27 mouse cellular contexts compared by ENCODE assay signal in genomic region chr8:118477587-118477986, GRCm38 (mm10).
DNase-seq lines count a peak whose midpoint lies in the region; ATAC-seq and TF ChIP-seq lines count a peak whose summit lies in the region.
"Had no signal": no experiment of that assay in that cellular context is flagged by ENCODE, and none has a peak within 500 bp of the region (broad histone marks: within the 10 kb centered on the region; RNA-seq: fewer than 3 reads in every experiment).

No protein-coding gene starts in this region.

- H3K4me1 ChIP-seq in heart, embryonic 15.5 days (replicated peaks), result peaks cover 24% of the 10 kb centered on the region
- H3K4me1 ChIP-seq in hindbrain, postnatal 0 days (ENCODE audit: insufficient read depth, low read length), result no peaks in the 10 kb centered on the region
- H3K4me1 ChIP-seq in hindbrain, embryonic 14.5 days (replicated peaks; ENCODE audit: control insufficient read depth, insufficient read depth, low read length), result peaks cover 9% of the 10 kb centered on the region; the same call in 1 of the 2 replicates
- H3K4me1 ChIP-seq: embryonic facial prominence, embryonic 12.5 days; kidney, embryonic 15.5 days; stomach, embryonic 15.5 days had no signal

- intact Hi-C loops in gastrocnemius, postnatal 36 days (cut with DNase I), result no loop called here
- intact Hi-C loops in heart, postnatal 25 days (cut with DNase I), result no loop called here

- DNase-seq in gastrocnemius, adult 18-20 months (ENCODE audit: low spot score), result peak; percentile 2
- DNase-seq in gastrocnemius, postnatal 36 days, result no peak
- DNase-seq in heart, postnatal 25 days (ENCODE audit: low spot score), result no peak
- peak; percentile 21 for DNase-seq in hindbrain, postnatal 0 days (ENCODE audit: low spot score)
- no peak for DNase-seq in hindbrain, embryonic 14.5 days (ENCODE audit: low spot score)
- DNase-seq in retina, embryonic 14.5 days (ENCODE audit: low spot score), result peak; percentile 39
- no peak for DNase-seq in Muller cell, postnatal 12 days (ENCODE audit: inconsistent ontology term)
- DNase-seq: adrenal gland, postnatal 25 days; cerebellum, postnatal 36 days; gastrocnemius, postnatal 14 days; kidney, adult 18-20 months; kidney, postnatal 25 days; liver; lung, adult 2 months; lung, postnatal 10 days; right cerebral cortex, postnatal 14 days had no signal

- no peaks in the 10 kb centered on the region for H3K27me3 ChIP-seq in heart, embryonic 15.5 days
- no peaks in the 10 kb centered on the region for H3K27me3 ChIP-seq in hindbrain, postnatal 0 days (ENCODE audit: insufficient read depth, low read length)
- H3K27me3 ChIP-seq in hindbrain, embryonic 14.5 days (ENCODE audit: control insufficient read depth, insufficient read depth, low read length), result no peaks in the 10 kb centered on the region
- H3K27me3 ChIP-seq: embryonic facial prominence, embryonic 12.5 days; forebrain, embryonic 15.5 days; hindbrain, embryonic 15.5 days; kidney, embryonic 15.5 days; neural tube, embryonic 13.5 days; stomach, embryonic 15.5 days had no signal

- no peak overlapping the region for H3K4me3 ChIP-seq in heart, embryonic 15.5 days
- no peak overlapping the region for H3K4me3 ChIP-seq in hindbrain, postnatal 0 days (ENCODE audit: low read length)
- H3K4me3 ChIP-seq in hindbrain, embryonic 14.5 days (replicated peaks; ENCODE audit: low read length), result no peak overlapping the region
- H3K4me3 ChIP-seq: embryonic facial prominence, embryonic 12.5 days; forebrain, embryonic 10.5 days; forebrain, embryonic 15.5 days; hindbrain, embryonic 15.5 days; kidney, embryonic 15.5 days; neural tube, embryonic 13.5 days; stomach, embryonic 15.5 days had no signal

- no peaks in the 10 kb centered on the region for H3K36me3 ChIP-seq in heart, embryonic 15.5 days
- H3K36me3 ChIP-seq in hindbrain, postnatal 0 days (ENCODE audit: insufficient read depth, low read length), result no peaks in the 10 kb centered on the region
- H3K36me3 ChIP-seq in hindbrain, embryonic 14.5 days (replicated peaks; ENCODE audit: control insufficient read depth, insufficient read depth), result no peaks in the 10 kb centered on the region
- H3K36me3 ChIP-seq: embryonic facial prominence, embryonic 12.5 days; forebrain, embryonic 10.5 days; forebrain, embryonic 15.5 days; hindbrain, embryonic 15.5 days; kidney, embryonic 15.5 days; neural tube, embryonic 13.5 days; stomach, embryonic 15.5 days had no signal

- H3K9me3 ChIP-seq in heart, embryonic 15.5 days (replicated peaks), result no peaks in the 10 kb centered on the region
- H3K9me3 ChIP-seq in hindbrain, postnatal 0 days (ENCODE audit: low read length), result no peaks in the 10 kb centered on the region
- H3K9me3 ChIP-seq in hindbrain, embryonic 14.5 days (ENCODE audit: control insufficient read depth, low read length), result no peaks in the 10 kb centered on the region
- H3K9me3 ChIP-seq: embryonic facial prominence, embryonic 12.5 days; forebrain, embryonic 10.5 days; forebrain, embryonic 15.5 days; hindbrain, embryonic 15.5 days; kidney, embryonic 15.5 days; neural tube, embryonic 13.5 days; stomach, embryonic 15.5 days had no signal

- no peak for TF ChIP-seq CTCF in hindbrain, postnatal 0 days (IDR thresholded peaks at IDR 0.05; ENCODE audit: low read depth)

- H3K4me2 ChIP-seq in heart, embryonic 15.5 days, result no peak overlapping the region
- no peak overlapping the region for H3K4me2 ChIP-seq in hindbrain, postnatal 0 days (ENCODE audit: low read depth, low read length)
- no peak overlapping the region for H3K4me2 ChIP-seq in hindbrain, embryonic 14.5 days (replicated peaks)
- H3K4me2 ChIP-seq: embryonic facial prominence, embryonic 12.5 days; forebrain, embryonic 15.5 days; hindbrain, embryonic 15.5 days; kidney, embryonic 15.5 days; neural tube, embryonic 13.5 days; stomach, embryonic 15.5 days had no signal

- no peak overlapping the region for H3K9ac ChIP-seq in heart, embryonic 15.5 days
- no peak overlapping the region for H3K9ac ChIP-seq in hindbrain, postnatal 0 days (replicated peaks; ENCODE audit: low read length)
- H3K9ac ChIP-seq in hindbrain, embryonic 14.5 days, result no peak overlapping the region
- H3K9ac ChIP-seq: embryonic facial prominence, embryonic 12.5 days; forebrain, embryonic 15.5 days; hindbrain, embryonic 15.5 days; kidney, embryonic 15.5 days; liver, embryonic 14.5 days; neural tube, embryonic 13.5 days; stomach, embryonic 15.5 days had no signal

- ATAC-seq in heart, embryonic 15.5 days (replicated peaks; ENCODE audit: insufficient number of reproducible peaks, insufficient read depth, low FRiP score, low read depth), result no peak
- ATAC-seq in hindbrain, postnatal 0 days, result no peak
- ATAC-seq in hindbrain, embryonic 14.5 days (ENCODE audit: low FRiP score), result no peak
- ATAC-seq: CD4-positive, CD25-positive, alpha-beta regulatory T cell, adult 4 months; forebrain, embryonic 15.5 days had no signal

- H3K27ac ChIP-seq in heart, embryonic 15.5 days, result peak overlapping the region; percentile 67
- no peak overlapping the region for H3K27ac ChIP-seq in hindbrain, postnatal 0 days
- H3K27ac ChIP-seq in hindbrain, embryonic 14.5 days, result no peak overlapping the region
- H3K27ac ChIP-seq: embryonic facial prominence, embryonic 12.5 days; forebrain, embryonic 10.5 days; forebrain, embryonic 15.5 days; hindbrain, embryonic 15.5 days; kidney, embryonic 15.5 days; liver, embryonic 14.5 days; macrophage; neural tube, embryonic 13.5 days; stomach, embryonic 15.5 days had no signal

- 67% methylated on average over 9 of the region's 9 CpGs for WGBS in heart, embryonic 15.5 days
- WGBS in hindbrain, postnatal 0 days, result 60% methylated on average over 9 of the region's 9 CpGs
- 45% methylated on average over 9 of the region's 9 CpGs for WGBS in hindbrain, embryonic 14.5 days

Comparison
In these comparisons a context has a peak if more than half of its experiments do, and no peak if none do; other contexts are left out.
1. DNase-seq: peak in gastrocnemius, adult 18-20 months (single experiment), hindbrain, postnatal 0 days (single experiment) and retina, embryonic 14.5 days (single experiment); none in gastrocnemius, postnatal 36 days (0 of 2), heart, postnatal 25 days (single experiment), hindbrain, embryonic 14.5 days (single experiment) and Muller cell, postnatal 12 days (single experiment).